Mouse (Mus musculus) liver, embryonic 11.5 days (tissue): Measurements from ENCODE around the gene Tmem273. TPM values are rescaled to one million over a fixed set of nuclear protein-coding genes. Genes with fewer than 3 reads are reported as not detected.

Experiments used
- ATAC-seq: fragments of 200-750 bp; cut with Nextera tagmentation; replicated peaks from 2 replicates; pipeline ENCODE4 v1.8.0; 2017; ENCODE audit warnings: moderate number of reproducible peaks, mild to moderate bottlenecking, moderate TSS enrichment, moderate library complexity; ENCODE audit not compliant: low FRiP score
- DNase-seq: peaks from one replicate; pipeline ENCODE4 v3.0.0-alpha.2; 2017; ENCODE audit warnings: low spot score
- H3K27ac ChIP-seq: fragments of 300-500 bp; sonication (generic); 2 replicates; pipeline ENCODE4 v1.5.1; 2014; ENCODE audit warnings: mild to moderate bottlenecking, low read depth, low read length, control low read depth
- H3K27me3 ChIP-seq: fragments of 300-500 bp; sonication (generic); replicated peaks from 2 replicates; pipeline ENCODE4 v1.6.1; 2014; ENCODE audit warnings: low read length, mixed read lengths; ENCODE audit not compliant: control insufficient read depth, insufficient read depth
- H3K36me3 ChIP-seq: fragments of 300-500 bp; sonication (generic); 2 replicates; pipeline ENCODE4 v1.6.1; 2014; ENCODE audit warnings: mild to moderate bottlenecking, low read length, moderate library complexity, mixed read lengths; ENCODE audit not compliant: control insufficient read depth, insufficient read depth
- H3K4me1 ChIP-seq: fragments of 300-500 bp; sonication (generic); replicated peaks from 2 replicates; pipeline ENCODE4 v1.6.1; 2014; ENCODE audit warnings: low read length, mixed read lengths; ENCODE audit not compliant: control insufficient read depth, insufficient read depth
- H3K4me2 ChIP-seq: fragments of 300-500 bp; sonication (generic); 2 replicates; pipeline ENCODE4 v1.6.1; 2014; ENCODE audit warnings: mild to moderate bottlenecking, control low read depth, moderate library complexity
- H3K4me3 ChIP-seq: fragments of 300-500 bp; sonication (generic); 2 replicates; pipeline ENCODE4 v1.5.1; 2014; ENCODE audit warnings: low read depth, low read length, control low read depth
- H3K9ac ChIP-seq: fragments of 300-500 bp; sonication (generic); 2 replicates; pipeline ENCODE4 v1.6.1; 2014; ENCODE audit warnings: low read depth, low read length, control low read depth
- H3K9me3 ChIP-seq: fragments of 300-500 bp; sonication (generic); 2 replicates; pipeline ENCODE4 v1.6.1; 2016; ENCODE audit warnings: low read length, inconsistent platforms, mixed read lengths; ENCODE audit not compliant: control insufficient read depth
- whole genome bisulfite sequencing: fragments of 180-500 bp; shearing (Covaris S2); extraction: QIAGEN DNeasy Blood & Tissue Kit; methylation state at CpG from one replicate; pipeline ENCODE4 v1.1.7; 2014; 5-methylcytosine and 5-hydroxymethylcytosine counted together
- polyA plus RNA-seq: library from polyadenylated mRNA; unstranded; fragments of >200 nt; fragmentation: Nextera tagmentation; extraction: Ambion mirVana; gene quantifications from 2 replicates; pipeline ENCODE4 v1.2.1, GENCODE M21; 2014

Tmem273 gene
- polyA plus RNA-seq, 1 experiment from 2014 or later, result 1.8 TPM

DNA sequence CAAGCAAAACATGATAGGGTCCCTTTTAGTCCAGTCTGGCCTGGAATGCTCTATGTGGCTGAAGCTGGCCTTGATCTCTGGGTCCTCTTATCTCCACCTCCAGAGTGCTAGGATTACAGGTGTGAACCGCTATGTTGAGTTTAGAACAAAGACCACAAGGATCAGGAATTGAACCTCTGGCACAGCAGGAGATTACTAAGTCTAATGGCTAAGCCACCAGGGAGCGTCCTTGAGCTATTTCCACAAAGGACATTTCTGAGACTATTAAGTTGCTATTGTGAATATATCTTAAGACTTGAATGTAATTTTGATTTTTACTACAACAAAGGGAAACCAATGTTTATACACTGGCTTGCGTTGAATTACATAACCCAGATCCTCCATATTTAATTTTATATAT lies 13.0 kb upstream of the Tmem273 start:
- Histone ChIP-seq H3K4me2 (no peak overlapping the region), H3K4me1 (no peaks in the 10 kb centered on the region), H3K27me3 (no peaks in the 10 kb centered on the region), H3K9me3 (no peaks in the 10 kb centered on the region), H3K27ac (no peak overlapping the region), H3K4me3 (no peak overlapping the region), H3K36me3 (no peaks in the 10 kb centered on the region), H3K9ac (no peak overlapping the region)
- ATAC-seq, result no peak
- 45% methylated on average over 3 of the region's 3 CpGs for WGBS
- no peak for DNase-seq

DNA sequence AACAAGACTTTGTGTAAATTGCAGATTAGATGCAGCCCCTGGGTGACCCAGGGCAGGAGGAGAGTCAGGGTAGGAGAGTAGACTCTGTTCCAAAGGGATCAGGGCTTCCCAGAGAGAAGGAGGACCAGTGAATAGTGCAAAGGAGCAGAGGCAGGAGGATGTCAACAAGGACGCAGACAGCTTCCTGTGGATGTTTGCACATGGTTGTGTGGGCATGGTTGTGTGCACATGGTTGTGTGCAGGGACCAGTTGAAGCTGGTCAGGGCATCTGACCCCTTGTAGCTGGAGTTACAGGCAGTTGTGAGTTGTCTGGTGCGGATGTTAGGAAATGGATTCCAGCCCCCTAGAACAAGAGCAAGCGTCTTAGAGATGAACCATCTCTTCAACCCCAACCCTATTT lies 12.3 kb upstream of the Tmem273 start:
- 75% methylated on average over 3 of the region's 3 CpGs for WGBS
- H3K4me2 ChIP-seq, result no peak overlapping the region
- H3K9ac ChIP-seq, result no peak overlapping the region
- H3K9me3 ChIP-seq, result no peaks in the 10 kb centered on the region
- no peaks in the 10 kb centered on the region for H3K4me1 ChIP-seq
- H3K36me3 ChIP-seq, result no peaks in the 10 kb centered on the region
- no peak overlapping the region for H3K4me3 ChIP-seq
- H3K27ac ChIP-seq, result no peak overlapping the region
- ATAC-seq (no peak), DNase-seq (no peak)
- no peaks in the 10 kb centered on the region for H3K27me3 ChIP-seq

DNA sequence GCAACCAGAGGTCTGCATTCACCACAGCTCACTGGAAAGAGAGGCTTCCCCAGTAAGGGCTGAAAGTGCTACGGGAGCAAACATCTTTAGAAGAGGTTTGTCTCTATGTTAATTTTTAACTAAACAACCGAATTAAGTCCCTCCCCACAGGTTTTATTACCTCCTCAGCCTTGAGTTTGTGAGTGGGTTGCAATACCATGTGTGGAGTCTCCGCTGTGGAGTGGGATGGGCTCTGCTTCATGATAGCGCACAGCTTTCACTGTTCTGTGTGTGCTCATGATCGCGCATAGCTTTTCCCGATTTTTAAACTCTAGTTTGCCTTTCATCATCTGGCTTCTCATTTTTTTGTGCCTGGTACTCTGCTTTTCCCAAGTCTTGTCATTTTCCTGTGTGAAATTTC lies 9.7 kb upstream of the Tmem273 start:
- no peak overlapping the region for H3K27ac ChIP-seq
- H3K4me1 ChIP-seq, result no peaks in the 10 kb centered on the region
- no peak overlapping the region for H3K4me2 ChIP-seq
- H3K4me3 ChIP-seq, result no peak overlapping the region
- 84% methylated on average over 7 of the region's 7 CpGs for WGBS
- no peak for DNase-seq
- H3K27me3 ChIP-seq, result no peaks in the 10 kb centered on the region
- no peak overlapping the region for H3K9ac ChIP-seq
- ATAC-seq, result no peak
- H3K9me3 ChIP-seq, result no peaks in the 10 kb centered on the region
- H3K36me3 ChIP-seq, result no peaks in the 10 kb centered on the region

DNA sequence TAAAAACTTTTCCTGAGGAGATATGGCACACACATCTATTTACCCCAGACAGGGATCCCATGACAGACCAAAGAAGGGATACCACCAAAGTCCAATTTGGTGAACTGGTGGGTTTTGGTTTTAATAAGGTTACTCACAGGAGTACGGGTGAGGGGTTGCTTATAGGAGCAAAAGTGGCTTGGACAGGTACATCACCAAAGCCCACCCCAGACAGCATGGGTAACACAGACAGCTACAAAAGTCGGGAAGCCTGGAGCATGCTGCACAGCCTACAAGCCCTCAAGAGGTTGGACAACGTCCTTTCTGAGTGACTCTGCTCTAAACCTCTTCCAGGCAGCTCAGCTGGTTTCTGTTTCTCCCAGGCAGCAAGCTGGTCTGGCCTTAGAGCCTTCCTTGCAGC lies 7.4 kb upstream of the Tmem273 start:
- 72% methylated on average over 3 of the region's 3 CpGs for whole genome bisulfite sequencing
- no peaks in the 10 kb centered on the region for H3K9me3 ChIP-seq
- no peaks in the 10 kb centered on the region for H3K27me3 ChIP-seq
- DNase-seq, result no peak
- no peak overlapping the region for H3K9ac ChIP-seq
- no peaks in the 10 kb centered on the region for H3K4me1 ChIP-seq
- H3K4me3 ChIP-seq, result no peak overlapping the region
- no peak for ATAC-seq
- H3K4me2 ChIP-seq, result no peak overlapping the region
- no peaks in the 10 kb centered on the region for H3K36me3 ChIP-seq
- H3K27ac ChIP-seq, result no peak overlapping the region

DNA sequence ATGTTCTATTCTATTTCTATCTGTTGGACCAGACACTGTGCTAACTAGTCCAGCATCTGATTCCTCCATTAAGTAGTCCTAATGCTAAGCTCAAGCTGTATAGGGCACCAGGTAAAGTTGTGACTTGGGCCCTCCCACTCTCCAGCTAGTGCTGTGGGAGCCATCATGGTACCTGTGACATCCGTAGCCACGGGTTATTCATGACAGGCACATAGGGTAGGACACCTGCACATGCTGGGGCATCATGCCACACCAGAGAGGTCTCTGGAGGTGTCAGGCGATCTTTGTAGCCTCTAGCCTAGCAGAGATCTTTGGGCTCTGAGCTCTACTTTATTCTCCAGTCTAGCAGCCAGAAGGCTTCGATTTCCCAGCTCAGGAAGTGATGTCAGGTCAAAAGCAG lies 2.9 kb upstream of the Tmem273 start:
- ATAC-seq, result no peak
- Histone ChIP-seq H3K9ac (no peak overlapping the region), H3K27me3 (no peaks in the 10 kb centered on the region), H3K4me3 (no peak overlapping the region), H3K36me3 (no peaks in the 10 kb centered on the region), H3K9me3 (no peaks in the 10 kb centered on the region), H3K27ac (no peak overlapping the region), H3K4me1 (0 out of 2 replicates have a peak, but pooled peaks cover 5% of the 10 kb centered on the region), H3K4me2 (no peak overlapping the region)
- WGBS, result 74% methylated on average over 4 of the region's 4 CpGs
- no peak for DNase-seq

DNA sequence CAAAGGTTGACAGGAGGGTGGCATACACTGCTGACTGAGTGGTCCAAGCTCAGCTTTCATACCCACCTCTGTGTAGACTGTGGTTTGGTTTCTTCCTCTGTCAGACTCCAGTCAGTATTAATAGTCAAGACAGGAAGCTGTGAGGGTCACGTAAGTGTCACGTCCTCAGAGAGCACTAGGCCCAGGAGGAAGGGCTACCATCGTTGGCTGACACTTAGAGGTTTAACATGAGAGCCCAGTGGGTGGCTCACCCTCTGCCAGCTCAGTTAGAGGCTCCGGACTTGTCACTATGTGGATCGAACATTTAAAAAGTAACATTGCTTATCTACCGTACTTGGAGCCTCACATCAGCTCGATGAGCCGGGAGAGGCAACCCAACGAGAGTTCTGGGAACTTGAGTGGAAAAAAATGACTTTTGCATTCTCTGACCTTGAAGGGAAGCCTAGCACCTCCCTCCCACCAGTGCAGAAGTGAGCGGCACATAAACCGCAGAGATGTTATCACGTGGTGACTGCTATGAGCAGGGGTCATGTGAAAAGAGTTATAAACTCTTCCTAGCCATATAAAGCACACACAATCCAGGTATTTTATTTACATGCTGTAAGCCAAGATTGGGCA lies 1.5 kb upstream of the Tmem273 start:
- Histone ChIP-seq H3K9ac (no peak overlapping the region), H3K27ac (no peak overlapping the region), H3K36me3 (no peaks in the 10 kb centered on the region), H3K9me3 (no peaks in the 10 kb centered on the region), H3K4me3 (no peak overlapping the region), H3K4me1 (0 out of 2 replicates have a peak, but pooled peaks cover 5% of the 10 kb centered on the region), H3K27me3 (no peaks in the 10 kb centered on the region), H3K4me2 (no peak overlapping the region)
- ATAC-seq (no peak), DNase-seq (no peak)
- WGBS, result 45% methylated on average over 12 of the region's 12 CpGs

DNA sequence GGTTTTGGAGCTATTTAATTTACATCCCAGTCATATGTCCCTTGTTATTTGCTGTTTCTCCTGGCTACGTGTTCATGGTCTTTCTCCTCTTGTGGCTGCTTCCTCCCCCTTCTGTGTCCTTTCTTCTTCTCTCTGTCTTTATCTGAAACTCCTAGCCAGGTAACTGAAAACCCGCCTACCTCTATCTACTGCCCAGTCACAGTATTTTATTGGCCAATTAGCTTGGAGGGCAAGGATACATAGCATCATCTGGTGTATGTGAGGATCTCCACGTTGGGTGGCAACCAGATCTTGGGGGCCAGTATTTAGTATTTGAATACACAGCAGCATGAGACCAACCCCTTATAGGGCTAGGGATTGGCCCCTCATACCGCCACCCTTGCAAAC lies 1.0 kb upstream of the Tmem273 start:
- Histone ChIP-seq H3K36me3 (no peaks in the 10 kb centered on the region), H3K4me3 (no peak overlapping the region), H3K4me2 (no peak overlapping the region), H3K9me3 (no peaks in the 10 kb centered on the region), H3K9ac (no peak overlapping the region), H3K27ac (no peak overlapping the region), H3K27me3 (no peaks in the 10 kb centered on the region), H3K4me1 (0 out of 2 replicates have a peak, but pooled peaks cover 5% of the 10 kb centered on the region)
- 68% methylated on average over 4 of the region's 4 CpGs for WGBS
- no peak for ATAC-seq
- DNase-seq, result no peak

DNA sequence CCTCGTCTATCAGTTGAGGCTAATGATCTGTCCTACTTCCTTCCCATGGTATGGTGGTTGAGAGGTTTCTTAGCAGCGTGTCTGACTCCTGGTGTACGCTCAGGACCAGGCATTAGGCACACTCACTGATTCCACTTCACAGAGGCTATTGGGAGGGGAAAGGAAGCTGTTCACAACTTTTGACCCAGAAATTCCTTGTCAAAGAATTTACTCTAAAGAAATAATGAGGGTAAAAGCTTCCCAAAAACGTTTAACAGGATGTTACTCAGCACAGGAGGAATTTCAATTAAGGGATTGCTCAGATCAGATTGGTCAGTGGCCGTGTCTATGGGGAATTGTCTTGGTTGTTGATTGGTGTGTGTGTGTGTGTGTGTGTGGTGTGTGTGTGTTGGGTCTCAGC lies 1.9 kb downstream of the Tmem273 start:
- Histone ChIP-seq H3K4me1 (0 out of 2 replicates have a peak, but pooled peaks cover 5% of the 10 kb centered on the region), H3K4me3 (no peak overlapping the region), H3K36me3 (no peaks in the 10 kb centered on the region), H3K27ac (no peak overlapping the region), H3K9me3 (no peaks in the 10 kb centered on the region), H3K9ac (no peak overlapping the region), H3K4me2 (no peak overlapping the region), H3K27me3 (no peaks in the 10 kb centered on the region)
- no peak for ATAC-seq
- no peak for DNase-seq
- 43% methylated on average over 5 of the region's 5 CpGs for WGBS

DNA sequence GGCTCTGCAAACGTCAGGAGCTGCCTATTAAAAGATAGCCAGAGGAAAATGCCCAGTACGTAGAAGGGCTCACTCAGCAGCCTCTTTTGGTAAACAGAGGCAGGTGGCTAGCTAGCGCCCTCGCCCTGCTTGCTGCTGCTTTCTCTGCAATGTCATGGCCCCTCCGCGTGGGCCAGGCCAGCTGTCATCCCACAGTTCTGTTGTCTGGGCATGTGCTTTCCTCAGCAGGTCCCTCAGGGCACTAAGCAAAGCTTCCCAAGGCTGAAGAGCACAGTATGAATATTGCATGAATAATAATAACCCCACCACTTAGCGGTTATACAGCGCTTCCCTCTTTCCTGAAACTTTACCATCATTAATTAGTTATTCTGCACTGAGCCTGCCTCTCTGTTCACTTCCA lies 10.6 kb downstream of the Tmem273 start:
- no peak overlapping the region for H3K9ac ChIP-seq
- no peak overlapping the region for H3K4me3 ChIP-seq
- H3K27me3 ChIP-seq, result no peaks in the 10 kb centered on the region
- DNase-seq, result no peak
- no peak overlapping the region for H3K4me2 ChIP-seq
- no peaks in the 10 kb centered on the region for H3K4me1 ChIP-seq
- no peak overlapping the region for H3K27ac ChIP-seq
- H3K9me3 ChIP-seq, result no peaks in the 10 kb centered on the region
- no peak for ATAC-seq
- WGBS, result 59% methylated on average over 8 of the region's 8 CpGs
- H3K36me3 ChIP-seq, result no peaks in the 10 kb centered on the region
